Mouse (Mus musculus) urinary bladder, adult 2 months (tissue): ENCODE data around the gene Fut2. TPM values are rescaled to one million over a fixed set of nuclear protein-coding genes. Genes with fewer than 3 reads are reported as not detected.

ENCODE experiments used
- DNase-seq: peaks from one replicate; pipeline ENCODE4 v3.0.0; 2022; ENCODE audit warnings: low spot score
- polyA plus RNA-seq: library from polyadenylated mRNA; depleted of rRNA; stranded (reverse); fragments of >200 nt; gene quantifications from 2 replicates; pipeline ENCODE4 v1.2.3, GENCODE M21; 2012; rRNA removed

The Fut2 gene
- polyA plus RNA-seq, 1 experiment, result 1.8 TPM

- DNase-seq, result no peak
Observed at GRCm38 (mm10) chr7:45605704-45606289, 60.4 kb downstream of the Fut2 start.

DNA sequence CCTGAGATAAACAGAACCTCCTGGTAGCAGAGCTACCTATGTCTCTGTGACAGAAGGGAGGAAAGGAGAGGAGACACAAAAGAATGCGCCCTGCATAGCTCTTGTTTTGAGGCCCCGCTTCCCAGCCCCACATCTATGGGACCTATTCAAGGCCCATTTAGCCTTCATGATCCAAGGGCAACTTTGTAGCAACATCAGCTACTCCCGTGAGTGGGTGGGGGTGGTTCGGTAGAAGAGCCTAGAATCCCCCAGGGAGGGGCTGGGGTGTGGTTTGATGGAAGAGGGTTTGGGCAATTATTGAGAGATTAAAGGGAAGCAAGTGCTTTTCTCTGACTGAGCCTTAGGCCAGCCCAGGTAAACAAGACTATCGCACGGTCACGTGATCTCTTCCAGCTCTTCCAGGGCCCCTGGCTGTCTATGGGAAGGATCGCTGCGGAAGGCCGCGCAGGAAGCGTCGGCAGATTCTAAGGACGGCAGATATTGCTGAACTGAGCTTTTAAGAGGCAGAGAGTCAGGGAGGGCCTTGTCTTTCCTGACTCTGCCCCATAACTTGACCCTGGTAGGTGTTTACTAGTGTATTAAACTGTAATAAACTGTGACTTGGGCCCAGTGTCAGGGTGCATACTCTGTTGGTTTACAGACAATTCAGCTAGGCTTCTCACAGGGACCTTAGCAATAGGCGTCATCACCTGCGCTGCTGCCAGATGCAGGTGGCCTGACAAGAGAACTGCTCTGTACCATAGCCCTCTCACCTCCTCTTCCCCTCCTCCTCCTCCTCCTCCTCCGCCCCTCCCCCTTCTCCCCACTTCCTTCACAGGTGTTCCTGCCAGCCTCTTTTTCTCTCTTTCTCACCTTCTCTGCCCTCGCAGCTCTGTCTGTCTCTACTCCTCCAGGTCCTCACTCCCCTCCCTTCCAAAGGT, 67.0 kb downstream of the Fut2 start:
- no peak for DNase-seq

Other genes starting within 250 kb of the Fut2 start
- 0.14 TPM in 1 of 2 replicates, not detected in the other for gene Lhb, start 245.6 kb downstream of the Fut2 start, polyA plus RNA-seq
- gene Gys1, start 231.6 kb downstream of the Fut2 start, polyA plus RNA-seq, result 39.3 TPM in 2 replicates
- gene Ruvbl2, start 228.3 kb downstream of the Fut2 start, polyA plus RNA-seq, result 35.8 and 41.4 TPM in 2 replicates
- gene Ftl1, start 206.5 kb downstream of the Fut2 start, polyA plus RNA-seq, result 1,966 and 2,293 TPM in 2 replicates
- gene Bax, start 199.5 kb downstream of the Fut2 start, polyA plus RNA-seq, result 78.4 and 113 TPM in 2 replicates
- 0.43 and 0.56 TPM in 2 replicates for gene Tulp2, start 184.5 kb downstream of the Fut2 start, polyA plus RNA-seq
- gene Gm45808, start 179.6 kb downstream of the Fut2 start, polyA plus RNA-seq, result 0.29 and 0.31 TPM in 2 replicates
- 5.7 and 7.7 TPM in 2 replicates for gene Dhdh, start 177.6 kb downstream of the Fut2 start, polyA plus RNA-seq
- gene Nucb1, start 156.0 kb downstream of the Fut2 start, polyA plus RNA-seq, result 225 and 264 TPM in 2 replicates
- gene Ppp1r15a, start 140.1 kb downstream of the Fut2 start, polyA plus RNA-seq, result 27.8 and 30.5 TPM in 2 replicates
- 11.7 and 14.3 TPM in 2 replicates for gene Plekha4, start 140.1 kb downstream of the Fut2 start, polyA plus RNA-seq
- 23.3 and 24.5 TPM in 2 replicates for gene Hsd17b14, start 111.5 kb downstream of the Fut2 start, polyA plus RNA-seq
- gene Bcat2, start 96.2 kb downstream of the Fut2 start, polyA plus RNA-seq, result 48.1 and 58.5 TPM in 2 replicates
- gene Fgf21, start 50.9 kb downstream of the Fut2 start, polyA plus RNA-seq, result not detected in 2 replicates
- gene Fut1, start 49.1 kb downstream of the Fut2 start, polyA plus RNA-seq, result 0.04 TPM in 1 of 2 replicates, not detected in the other
- gene Izumo1, start 44.6 kb downstream of the Fut2 start, polyA plus RNA-seq, result 0.23 and 0.27 TPM in 2 replicates
- gene Rasip1, start 38.9 kb downstream of the Fut2 start, polyA plus RNA-seq, result 7.3 and 11.8 TPM in 2 replicates
- gene Mamstr, start 26.4 kb downstream of the Fut2 start, polyA plus RNA-seq, result 8.4 and 11.3 TPM in 2 replicates
- gene Ntn5, start 17.6 kb upstream of the Fut2 start, polyA plus RNA-seq, result 0.06 and 0.08 TPM in 2 replicates
- 0.09 and 0.14 TPM in 2 replicates for gene Sec1, start 28.0 kb upstream of the Fut2 start, polyA plus RNA-seq
- 25.0 and 29.8 TPM in 2 replicates for gene Car11, start 33.4 kb upstream of the Fut2 start, polyA plus RNA-seq
- gene Dbp, start 38.7 kb upstream of the Fut2 start, polyA plus RNA-seq, result 335 and 503 TPM in 2 replicates
- gene Rpl18, start 49.1 kb upstream of the Fut2 start, polyA plus RNA-seq, result 594 and 906 TPM in 2 replicates
- gene Sphk2, start 51.6 kb upstream of the Fut2 start, polyA plus RNA-seq, result 22.1 and 25.6 TPM in 2 replicates
- 1.3 and 1.5 TPM in 2 replicates for gene Fam83e, start 54.8 kb upstream of the Fut2 start, polyA plus RNA-seq
- gene Spaca4, start 59.4 kb upstream of the Fut2 start, polyA plus RNA-seq, result not detected in 2 replicates
- gene Lmtk3, start 117.3 kb upstream of the Fut2 start, polyA plus RNA-seq, result 2.5 and 2.9 TPM in 2 replicates
- gene Sult2b1, start 118.3 kb upstream of the Fut2 start, polyA plus RNA-seq, result 1.3 and 1.5 TPM in 2 replicates
- 61.5 and 68.7 TPM in 2 replicates for gene Cyth2, start 148.2 kb upstream of the Fut2 start, polyA plus RNA-seq
- 0.25 and 0.35 TPM in 2 replicates for gene Kcnj14, start 158.4 kb upstream of the Fut2 start, polyA plus RNA-seq
- 11.7 and 12.2 TPM in 2 replicates for gene Grwd1, start 164.6 kb upstream of the Fut2 start, polyA plus RNA-seq
- gene Kdelr1, start 206.4 kb upstream of the Fut2 start, polyA plus RNA-seq, result 221 and 243 TPM in 2 replicates
- gene Grin2d, start 212.0 kb upstream of the Fut2 start, polyA plus RNA-seq, result 1.6 and 2.4 TPM in 2 replicates
- gene Syngr4, start 230.3 kb upstream of the Fut2 start, polyA plus RNA-seq, result 0.10 TPM in 1 of 2 replicates, not detected in the other
- gene Tmem143, start 230.5 kb upstream of the Fut2 start, polyA plus RNA-seq, result 23.7 and 24.3 TPM in 2 replicates